Mouse (Mus musculus): ENCODE measurements at regions not wholly inside any gene's neighbourhood (a gene's known extent, or its start where the extent isn't known, plus 50 kb on each side); places are given as distances from the start of the nearest gene placed in this dataset.

DNA sequence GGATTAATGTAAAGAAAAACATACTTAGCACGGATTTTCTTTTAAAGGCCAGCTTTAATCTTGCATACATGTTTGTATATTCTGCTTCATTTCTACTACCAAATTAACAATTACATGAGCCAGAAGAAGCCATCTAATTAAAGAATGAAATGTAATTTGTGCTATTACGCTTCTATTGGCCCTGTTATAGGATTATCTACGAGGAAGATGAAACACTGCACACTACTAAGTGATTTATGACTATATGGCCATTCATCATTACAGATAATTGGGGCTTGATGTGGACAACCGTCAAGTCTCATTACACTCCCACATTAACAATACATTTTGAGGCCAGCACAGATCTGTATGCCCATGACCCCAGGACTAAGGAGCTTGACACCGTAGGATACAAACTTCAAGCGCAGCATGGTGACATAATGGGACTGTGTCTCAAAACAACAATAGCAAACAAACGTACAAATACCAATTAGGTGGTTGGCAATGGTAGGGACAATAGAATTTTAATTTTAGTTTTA is 129.7 kb upstream of the Syt1 start:
- Histone ChIP-seq H3K4me3 (no peak overlapping the region), H3K9ac (no peak overlapping the region), H3K27ac (no peak overlapping the region), H3K4me2 (replicated peaks) (no peak overlapping the region), H3K27me3 (no peaks in the 10 kb centered on the region), H3K36me3 (no peaks in the 10 kb centered on the region), H3K9me3 (no peaks in the 10 kb centered on the region), H3K4me1 (no peaks in the 10 kb centered on the region)
- 84% methylated on average over 7 of the region's 7 CpGs for WGBS
- ATAC-seq (ENCODE audit: insufficient number of reproducible peaks, insufficient read depth, low FRiP score, low TSS enrichment), result no peak

DNA sequence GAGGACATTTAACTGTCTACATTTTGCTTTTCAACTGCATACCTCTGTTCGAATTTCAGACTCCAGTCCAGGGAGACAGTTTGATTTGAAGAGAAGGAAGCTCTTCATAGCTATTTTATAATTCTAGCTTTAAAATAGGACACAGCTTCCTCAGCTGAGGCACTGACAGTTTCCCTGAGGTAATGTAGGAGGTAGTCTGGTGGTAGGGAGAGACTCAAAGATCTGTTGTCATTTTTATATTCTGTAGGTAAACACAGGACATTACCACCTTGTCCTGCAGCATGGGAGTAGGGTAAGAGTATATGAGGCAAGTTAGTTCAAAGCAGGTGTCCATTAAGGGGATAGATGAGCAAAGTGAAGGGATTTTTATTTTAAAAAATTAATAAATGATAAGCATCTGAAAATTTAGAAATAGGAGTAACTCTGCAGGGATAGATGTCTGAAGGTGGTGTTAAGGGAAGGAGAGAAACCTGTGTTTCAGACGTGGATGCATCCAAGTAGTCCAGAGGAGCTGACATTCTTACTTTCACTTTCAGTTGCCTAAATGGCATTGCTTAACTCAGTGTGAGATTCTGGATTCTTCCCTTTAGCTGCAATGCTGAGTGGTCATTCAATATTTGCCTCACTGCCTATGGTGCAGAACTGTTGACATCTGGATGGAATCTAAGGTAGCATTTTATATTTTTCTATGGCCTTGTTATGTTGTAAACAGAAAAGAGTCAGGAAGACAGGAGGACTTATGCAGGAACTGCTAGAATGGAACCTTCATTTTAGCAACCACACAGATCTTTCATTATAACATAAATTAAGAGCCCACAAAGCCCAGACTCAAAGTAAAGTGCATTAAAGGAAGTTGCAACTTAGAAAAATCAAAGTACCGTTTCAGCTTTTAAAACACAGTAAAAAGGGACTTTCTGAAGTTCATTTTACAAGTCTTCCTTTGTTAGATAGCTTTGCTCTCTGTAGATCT is 126.3 kb upstream of the Syt1 start:
- Histone ChIP-seq H3K4me2 (replicated peaks) (no peak overlapping the region), H3K9me3 (no peaks in the 10 kb centered on the region), H3K4me3 (no peak overlapping the region), H3K4me1 (no peaks in the 10 kb centered on the region), H3K9ac (no peak overlapping the region), H3K27me3 (no peaks in the 10 kb centered on the region), H3K27ac (no peak overlapping the region), H3K36me3 (no peaks in the 10 kb centered on the region)
- 69% methylated on average over 3 of the region's 3 CpGs for WGBS
- no peak for ATAC-seq (ENCODE audit: insufficient number of reproducible peaks, insufficient read depth, low FRiP score, low TSS enrichment)

DNA sequence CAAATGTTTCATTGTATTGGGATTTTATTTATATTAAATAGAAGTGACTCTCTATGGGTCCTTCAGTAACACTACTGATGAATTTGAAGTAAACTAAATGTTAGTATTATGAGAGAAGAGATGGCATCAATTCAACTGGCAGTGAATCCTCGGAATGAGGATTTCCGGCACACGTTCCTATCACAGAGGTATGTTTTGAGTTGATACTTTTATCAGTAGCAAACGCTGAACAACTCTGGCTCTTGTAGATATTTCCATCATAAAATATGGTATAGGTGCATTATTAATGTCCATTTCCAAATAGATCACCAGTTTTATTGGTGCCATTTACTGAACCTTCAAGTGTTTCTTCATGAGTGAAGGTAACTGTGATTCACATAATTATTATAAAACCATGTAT is 123.7 kb upstream of the Syt1 start:
- Histone ChIP-seq H3K27ac (no peak overlapping the region), H3K4me2 (replicated peaks) (no peak overlapping the region), H3K27me3 (no peaks in the 10 kb centered on the region), H3K9me3 (no peaks in the 10 kb centered on the region), H3K4me1 (no peaks in the 10 kb centered on the region), H3K4me3 (no peak overlapping the region), H3K9ac (no peak overlapping the region), H3K36me3 (no peaks in the 10 kb centered on the region)
- no peak for ATAC-seq (ENCODE audit: insufficient number of reproducible peaks, insufficient read depth, low FRiP score, low TSS enrichment)
- WGBS, result 91% methylated on average over 4 of the region's 4 CpGs

DNA sequence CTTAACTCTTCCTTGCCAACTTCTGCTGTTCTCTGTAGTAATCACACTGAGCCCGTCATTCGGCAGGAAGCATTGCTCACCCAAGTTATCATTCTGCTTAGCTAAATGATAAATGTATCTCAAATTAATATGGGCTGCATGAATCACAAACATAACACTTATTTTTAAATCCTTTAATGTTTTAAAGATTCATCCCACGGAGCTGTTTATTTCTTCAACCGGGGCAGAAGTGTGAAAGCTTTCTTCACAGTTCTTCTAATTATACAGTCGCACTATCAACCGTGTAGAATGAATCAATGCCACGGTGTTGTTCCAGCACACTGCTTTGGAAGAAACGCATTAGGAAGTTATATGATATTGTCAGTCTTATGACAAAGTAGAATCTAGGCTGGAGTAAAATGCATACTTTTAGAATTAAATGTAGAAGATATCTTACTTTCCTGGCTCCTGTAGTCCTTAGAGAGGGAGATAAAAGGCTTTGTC is 121.3 kb upstream of the Syt1 start:
- no peaks in the 10 kb centered on the region for H3K4me1 ChIP-seq
- no peaks in the 10 kb centered on the region for H3K36me3 ChIP-seq
- no peak for ATAC-seq (ENCODE audit: insufficient number of reproducible peaks, insufficient read depth, low FRiP score, low TSS enrichment)
- 74% methylated on average over 8 of the region's 8 CpGs for WGBS
- H3K9me3 ChIP-seq, result no peaks in the 10 kb centered on the region
- no peak overlapping the region for H3K27ac ChIP-seq
- H3K4me3 ChIP-seq, result no peak overlapping the region
- no peak overlapping the region for H3K9ac ChIP-seq
- H3K4me2 ChIP-seq (replicated peaks), result no peak overlapping the region
- no peaks in the 10 kb centered on the region for H3K27me3 ChIP-seq

DNA sequence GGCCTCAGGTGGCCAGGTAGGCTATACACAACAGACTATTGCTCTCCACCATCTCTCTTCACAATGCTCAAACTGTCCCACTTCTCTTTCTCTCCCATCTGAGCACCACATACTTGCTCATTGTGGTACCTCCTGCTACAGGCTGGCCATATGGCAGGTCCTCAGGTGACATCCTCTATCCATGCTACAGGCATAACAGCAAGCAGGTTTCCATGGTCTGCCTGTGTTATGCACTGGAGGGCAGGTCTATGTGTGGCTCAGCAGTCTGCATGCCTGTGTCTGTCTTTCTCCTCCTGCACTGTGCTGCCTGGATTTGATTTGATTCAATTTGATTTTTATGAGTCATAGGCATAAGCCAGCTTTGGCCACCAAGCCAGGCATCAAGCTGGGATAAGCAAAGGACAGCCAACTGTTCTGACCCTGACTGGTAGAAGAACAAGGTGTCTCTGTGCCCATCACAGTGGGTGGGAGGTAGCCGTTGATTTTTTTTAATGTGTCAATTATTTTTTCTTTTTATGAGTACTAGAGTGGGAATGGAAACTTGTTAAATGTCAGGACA is 118.8 kb upstream of the Syt1 start:
- ATAC-seq (ENCODE audit: insufficient number of reproducible peaks, insufficient read depth, low FRiP score, low TSS enrichment), result no peak
- Histone ChIP-seq H3K27me3 (no peaks in the 10 kb centered on the region), H3K27ac (no peak overlapping the region), H3K36me3 (no peaks in the 10 kb centered on the region), H3K4me3 (no peak overlapping the region), H3K9ac (no peak overlapping the region), H3K9me3 (no peaks in the 10 kb centered on the region), H3K4me1 (no peaks in the 10 kb centered on the region), H3K4me2 (replicated peaks) (no peak overlapping the region)
- WGBS, result 85% methylated on average over 1 of the region's 1 CpGs

DNA sequence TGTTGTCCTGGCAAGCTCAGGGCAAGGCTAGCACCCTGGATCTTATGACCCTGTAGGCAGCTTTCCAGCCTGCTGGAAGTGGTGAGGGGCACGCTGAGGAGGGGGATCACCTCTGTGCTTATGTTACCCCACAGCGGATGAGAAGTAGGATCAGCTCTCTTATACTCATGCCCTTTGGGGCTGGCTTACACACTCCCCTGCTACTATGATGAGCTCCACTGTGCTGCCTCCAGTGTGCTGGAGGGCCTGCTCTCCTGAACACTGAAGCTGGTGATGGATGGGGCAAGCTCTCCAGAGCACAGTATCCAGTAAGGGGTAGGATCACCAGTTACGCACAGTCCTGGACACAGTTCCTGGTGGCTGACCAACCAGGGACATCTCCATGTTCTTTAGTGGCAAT is 118.3 kb upstream of the Syt1 start:
- WGBS, result 85% methylated on average over 3 of the region's 3 CpGs

DNA sequence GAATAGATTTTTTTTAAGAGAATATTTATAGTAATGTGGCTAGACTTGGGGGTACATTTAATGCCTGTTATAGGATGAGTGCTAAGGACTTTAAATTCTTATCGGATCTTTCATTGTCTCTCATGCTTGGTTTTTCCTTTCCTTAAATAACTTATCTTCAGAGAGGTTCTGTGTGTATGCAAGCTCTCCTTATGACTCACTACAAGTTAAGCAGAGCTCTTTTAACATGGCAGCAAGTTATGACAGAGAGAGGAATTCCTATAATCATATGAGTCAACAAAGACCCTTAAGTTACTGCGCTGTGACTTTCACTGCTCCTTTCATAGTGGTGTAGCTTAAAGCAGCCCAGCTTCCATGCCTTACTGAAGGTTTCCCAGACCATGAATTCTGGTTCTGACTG is 115.9 kb upstream of the Syt1 start:
- Histone ChIP-seq H3K4me3 (no peak overlapping the region), H3K27ac (no peak overlapping the region), H3K9ac (no peak overlapping the region), H3K4me1 (no peaks in the 10 kb centered on the region), H3K4me2 (replicated peaks) (no peak overlapping the region), H3K9me3 (no peaks in the 10 kb centered on the region), H3K27me3 (no peaks in the 10 kb centered on the region), H3K36me3 (no peaks in the 10 kb centered on the region)
- WGBS, result 90% methylated on average over 2 of the region's 2 CpGs
- no peak for ATAC-seq (ENCODE audit: insufficient number of reproducible peaks, insufficient read depth, low FRiP score, low TSS enrichment)

More for the DNA sequence above, 118.3 kb upstream of the Syt1 start:
- no peak overlapping the region for H3K9ac ChIP-seq
- H3K9me3 ChIP-seq, result no peaks in the 10 kb centered on the region
- no peaks in the 10 kb centered on the region for H3K27me3 ChIP-seq
- H3K4me1 ChIP-seq, result no peaks in the 10 kb centered on the region
- no peaks in the 10 kb centered on the region for H3K36me3 ChIP-seq
- H3K4me2 ChIP-seq (replicated peaks), result no peak overlapping the region
- H3K4me3 ChIP-seq, result no peak overlapping the region
- no peak for ATAC-seq (ENCODE audit: insufficient number of reproducible peaks, insufficient read depth, low FRiP score, low TSS enrichment)
- no peak overlapping the region for H3K27ac ChIP-seq

DNA sequence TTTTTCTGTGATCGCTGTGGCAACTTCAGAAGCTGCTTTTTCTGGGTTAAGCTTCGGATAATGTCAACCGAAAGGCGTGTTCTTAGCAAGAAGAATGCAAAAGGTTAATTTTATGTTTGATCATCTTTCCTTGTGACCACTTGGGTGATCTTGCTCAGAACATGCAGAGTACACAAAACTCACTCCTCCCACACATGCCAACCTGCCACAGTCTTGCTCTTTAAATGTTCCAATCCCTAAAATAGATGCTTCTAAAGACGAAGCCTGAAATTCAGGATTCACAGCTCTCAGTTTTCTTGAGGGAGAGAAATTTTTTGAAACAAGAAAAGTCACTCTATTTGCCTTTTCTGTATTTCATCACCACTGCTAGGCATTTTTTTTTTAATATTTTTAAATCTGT is 106.4 kb upstream of the Syt1 start:
- Histone ChIP-seq H3K36me3 (no peaks in the 10 kb centered on the region), H3K9ac (no peak overlapping the region), H3K4me2 (replicated peaks) (no peak overlapping the region), H3K27ac (no peak overlapping the region), H3K9me3 (no peaks in the 10 kb centered on the region), H3K27me3 (no peaks in the 10 kb centered on the region), H3K4me1 (no peaks in the 10 kb centered on the region), H3K4me3 (no peak overlapping the region)
- 83% methylated on average over 5 of the region's 5 CpGs for WGBS
- ATAC-seq (ENCODE audit: insufficient number of reproducible peaks, insufficient read depth, low FRiP score, low TSS enrichment), result no peak

DNA sequence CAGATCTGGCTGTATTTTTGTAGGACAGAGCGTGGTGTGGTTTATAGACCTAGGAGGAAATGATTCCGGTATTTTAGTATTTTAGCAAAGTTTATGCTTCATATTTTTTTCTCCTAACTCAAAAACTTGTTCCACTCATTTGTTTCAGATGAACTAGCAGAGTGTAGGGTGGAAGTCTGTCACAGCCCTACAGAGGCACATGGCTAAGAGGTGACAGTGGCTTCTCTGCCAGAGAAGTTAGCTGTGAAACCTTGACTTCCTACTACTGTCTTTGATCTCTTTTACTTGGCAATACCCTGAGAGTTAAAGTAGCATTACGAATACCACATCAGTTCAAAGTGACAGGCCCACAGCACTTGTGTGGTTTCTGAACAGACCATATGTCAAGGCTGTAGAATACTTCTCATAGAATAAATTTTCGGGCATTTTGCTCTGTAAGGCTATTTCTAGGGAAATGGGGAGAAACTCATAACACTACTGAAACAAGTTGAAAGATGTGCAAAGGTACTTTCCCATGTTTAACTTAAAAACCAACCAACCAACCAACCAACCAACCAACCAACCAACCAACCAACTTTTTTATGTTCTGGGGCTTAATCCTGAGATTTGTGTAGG is 104.3 kb upstream of the Syt1 start:
- 82% methylated on average over 4 of the region's 4 CpGs for WGBS
- Histone ChIP-seq H3K36me3 (no peaks in the 10 kb centered on the region), H3K4me3 (no peak overlapping the region), H3K4me2 (replicated peaks) (no peak overlapping the region), H3K27me3 (no peaks in the 10 kb centered on the region), H3K9ac (no peak overlapping the region), H3K4me1 (no peaks in the 10 kb centered on the region), H3K27ac (no peak overlapping the region), H3K9me3 (no peaks in the 10 kb centered on the region)
- no peak for ATAC-seq (ENCODE audit: insufficient number of reproducible peaks, insufficient read depth, low FRiP score, low TSS enrichment)

DNA sequence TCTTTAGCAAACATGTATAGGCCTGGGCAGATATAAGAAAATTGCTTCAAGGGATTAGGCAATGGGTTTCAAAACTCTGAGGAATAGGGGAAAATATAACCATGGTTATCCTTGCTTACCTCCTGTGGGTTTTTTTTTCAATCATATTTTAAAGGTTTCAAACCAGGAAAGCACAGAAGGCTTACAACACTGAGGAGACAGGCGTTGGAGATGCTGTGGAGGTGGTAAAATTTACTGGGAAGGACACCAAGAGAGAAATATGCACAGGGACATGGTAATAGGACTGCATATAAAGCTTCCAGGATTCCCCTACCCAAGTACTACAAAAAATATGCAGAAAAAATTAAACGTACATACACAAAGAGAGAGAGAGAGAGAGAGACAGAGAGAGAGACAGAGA is 95.0 kb upstream of the Syt1 start:
- no peak for ATAC-seq (ENCODE audit: insufficient number of reproducible peaks, insufficient read depth, low FRiP score, low TSS enrichment)
- no peak overlapping the region for H3K27ac ChIP-seq
- no peak overlapping the region for H3K4me2 ChIP-seq (replicated peaks)
- no peak overlapping the region for H3K4me3 ChIP-seq
- H3K9ac ChIP-seq, result no peak overlapping the region
- no peaks in the 10 kb centered on the region for H3K4me1 ChIP-seq
- WGBS, result 76% methylated on average over 2 of the region's 2 CpGs
- H3K9me3 ChIP-seq, result no peaks in the 10 kb centered on the region
- no peaks in the 10 kb centered on the region for H3K36me3 ChIP-seq
- no peaks in the 10 kb centered on the region for H3K27me3 ChIP-seq

DNA sequence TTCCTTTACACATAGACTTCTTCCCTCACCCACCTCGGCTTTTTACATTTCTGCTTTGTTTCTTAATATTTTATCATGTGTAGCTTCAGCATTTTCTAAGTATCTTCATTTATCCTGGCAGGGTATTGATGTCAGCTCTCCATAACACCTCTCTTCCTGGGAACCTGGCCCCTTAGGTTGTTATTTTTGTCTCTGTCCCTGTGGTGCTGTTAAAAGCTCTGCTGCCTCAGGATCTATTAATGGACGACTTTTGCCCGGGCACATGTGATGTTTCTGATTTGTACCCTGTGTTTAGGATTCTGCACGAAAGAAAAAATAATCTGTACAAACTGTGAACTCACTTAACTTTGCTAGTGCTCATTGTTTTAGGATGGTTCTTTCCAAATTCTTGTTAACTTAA is 81.4 kb upstream of the Syt1 start:
- Histone ChIP-seq H3K27me3 (no peaks in the 10 kb centered on the region), H3K36me3 (no peaks in the 10 kb centered on the region)

DNA sequence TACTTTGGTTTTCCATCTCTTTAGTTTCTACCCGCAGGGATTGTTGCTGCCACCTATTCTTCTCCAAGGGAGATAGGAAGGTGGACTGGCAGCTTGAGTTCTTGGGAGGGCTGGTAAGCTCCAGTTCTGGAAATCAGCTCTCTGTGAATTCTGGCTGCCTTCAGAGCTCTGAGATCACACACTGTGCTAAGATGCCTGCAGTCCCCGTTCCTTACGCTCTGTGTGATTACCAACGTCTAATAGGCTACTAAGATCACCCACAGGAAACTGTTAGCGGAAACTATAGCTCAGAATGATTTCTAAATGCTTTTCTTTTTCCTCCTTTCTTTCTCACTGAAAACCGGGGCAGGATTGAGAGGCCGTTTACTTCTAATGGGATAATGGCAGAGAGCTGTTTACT is 69.0 kb upstream of the Syt1 start:
- no peak overlapping the region for H3K9ac ChIP-seq
- WGBS, result 33% methylated on average over 7 of the region's 7 CpGs
- no peaks in the 10 kb centered on the region for H3K9me3 ChIP-seq
- H3K4me3 ChIP-seq, result no peak overlapping the region
- no peak overlapping the region for H3K4me2 ChIP-seq (replicated peaks)
- no peaks in the 10 kb centered on the region for H3K27me3 ChIP-seq
- no peak overlapping the region for H3K27ac ChIP-seq
- no peaks in the 10 kb centered on the region for H3K4me1 ChIP-seq
- no peaks in the 10 kb centered on the region for H3K36me3 ChIP-seq
- ATAC-seq (ENCODE audit: insufficient number of reproducible peaks, insufficient read depth, low FRiP score, low TSS enrichment), result no peak

More for the DNA sequence above, 81.4 kb upstream of the Syt1 start:
- H3K27ac ChIP-seq, result no peak overlapping the region
- H3K9me3 ChIP-seq, result no peaks in the 10 kb centered on the region
- H3K4me1 ChIP-seq, result no peaks in the 10 kb centered on the region
- H3K9ac ChIP-seq, result no peak overlapping the region
- H3K4me2 ChIP-seq (replicated peaks), result no peak overlapping the region
- ATAC-seq (ENCODE audit: insufficient number of reproducible peaks, insufficient read depth, low FRiP score, low TSS enrichment), result no peak
- WGBS, result 70% methylated on average over 4 of the region's 4 CpGs
- no peak overlapping the region for H3K4me3 ChIP-seq

Measured in embryonic facial prominence, embryonic 12.5 days (tissue).